Mouse (Mus musculus): ENCODE measurements around the gene Enoph1. TPM values are rescaled to one million over a fixed set of nuclear protein-coding genes. Genes with fewer than 3 reads are reported as not detected.

Gene Enoph1
- polyA plus RNA-seq, 1 experiment = 8.2 TPM

- Histone ChIP-seq H3K79me2 (ENCODE audit: control insufficient read depth, insufficient read depth) (peaks cover 73% of the 10 kb centered on the region), H3K27me3 (ENCODE audit: control insufficient read depth, insufficient read depth, insufficient read length) (no peaks in the 10 kb centered on the region), H3K4me2 (ENCODE audit: low read depth) (peak overlapping the region; percentile 75), H3K36me3 (ENCODE audit: control insufficient read depth, insufficient read depth) (peaks cover 14% of the 10 kb centered on the region), H3ac (ENCODE audit: control insufficient read depth, insufficient read length) (no peak overlapping the region), H3K4me3 (peak overlapping the region; percentile 95)
- no peak for TF ChIP-seq TCF3 (IDR thresholded peaks at IDR 0.05; ENCODE audit: insufficient read length, low read depth)
- TF ChIP-seq E2F4 (IDR thresholded peaks at IDR 0.05; ENCODE audit: insufficient read depth) = no peak
- TF ChIP-seq POLR2A (IDR thresholded peaks at IDR 0.05; ENCODE audit: insufficient read length, low read depth) = no peak
Observed at GRCm38 (mm10) chr5:100041272-100041671, 1.5 kb downstream of the Enoph1 start.

GRCm38 (mm10) chr5:100042467-100042866 lies 2.7 kb downstream of the Enoph1 start:
- TF ChIP-seq E2F4 (IDR thresholded peaks at IDR 0.05; ENCODE audit: insufficient read depth) = no peak
- TF ChIP-seq REST (IDR thresholded peaks at IDR 0.05; ENCODE audit: insufficient read depth, insufficient read length) = no peak
- no peak for TF ChIP-seq MAX (IDR thresholded peaks at IDR 0.05; ENCODE audit: low read depth)
- no peak for TF ChIP-seq POLR2AphosphoS2 (IDR thresholded peaks at IDR 0.05; ENCODE audit: insufficient read length, low read depth)
- TF ChIP-seq POLR2A (IDR thresholded peaks at IDR 0.05; ENCODE audit: insufficient read length, low read depth) = no peak
- no peak for TF ChIP-seq TCF3 (IDR thresholded peaks at IDR 0.05; ENCODE audit: insufficient read length, low read depth)
- Histone ChIP-seq H3ac (ENCODE audit: control insufficient read depth, insufficient read length) (no peak overlapping the region), H3K79me2 (ENCODE audit: control insufficient read depth, insufficient read depth) (peaks cover 69% of the 10 kb centered on the region), H3K36me3 (ENCODE audit: control insufficient read depth, insufficient read depth) (peaks cover 4% of the 10 kb centered on the region), H3K4me3 (no peak overlapping the region), H3K4me2 (ENCODE audit: low read depth) (no peak overlapping the region), H3K27me3 (ENCODE audit: control insufficient read depth, insufficient read depth, insufficient read length) (no peaks in the 10 kb centered on the region)

GRCm38 (mm10) chr5:100043361-100043760 lies 3.6 kb downstream of the Enoph1 start:
- TF ChIP-seq TCF3 (IDR thresholded peaks at IDR 0.05; ENCODE audit: insufficient read length, low read depth) = no peak
- no peak for TF ChIP-seq SRF (IDR thresholded peaks at IDR 0.05; ENCODE audit: control insufficient read depth, insufficient read length, low read depth)
- Histone ChIP-seq H3K4me2 (ENCODE audit: low read depth) (no peak overlapping the region), H3ac (ENCODE audit: control insufficient read depth, insufficient read length) (no peak overlapping the region), H3K36me3 (ENCODE audit: control insufficient read depth, insufficient read depth) (no peaks in the 10 kb centered on the region), H3K79me2 (ENCODE audit: control insufficient read depth, insufficient read depth) (peaks cover 60% of the 10 kb centered on the region), H3K4me3 (no peak overlapping the region), H3K27me3 (ENCODE audit: control insufficient read depth, insufficient read depth, insufficient read length) (no peaks in the 10 kb centered on the region)

- H3K36me3 ChIP-seq (ENCODE audit: control insufficient read depth, insufficient read depth) = no peaks in the 10 kb centered on the region
- TF ChIP-seq POLR2A (IDR thresholded peaks at IDR 0.05; ENCODE audit: insufficient read length, low read depth) (no peak), POLR2AphosphoS2 (IDR thresholded peaks at IDR 0.05; ENCODE audit: insufficient read length, low read depth) (no peak), REST (IDR thresholded peaks at IDR 0.05; ENCODE audit: insufficient read depth, insufficient read length) (no peak), USF1 (IDR thresholded peaks at IDR 0.05; ENCODE audit: low read depth) (no peak), E2F4 (IDR thresholded peaks at IDR 0.05; ENCODE audit: insufficient read depth) (no peak), MAX (IDR thresholded peaks at IDR 0.05; ENCODE audit: low read depth) (no peak), CEBPB (IDR thresholded peaks at IDR 0.05; ENCODE audit: insufficient read depth, poor library complexity, severe bottlenecking) (no peak), TCF12 (IDR thresholded peaks at IDR 0.05; ENCODE audit: insufficient read depth, poor library complexity, severe bottlenecking) (no peak), MYOD1 (IDR thresholded peaks at IDR 0.05; ENCODE audit: control insufficient read depth in 1 of 3, insufficient read length in 2 of 3, low read depth in 2 of 3) (no peak), TCF3 (IDR thresholded peaks at IDR 0.05; ENCODE audit: insufficient read length, low read depth) (no peak), SRF (IDR thresholded peaks at IDR 0.05; ENCODE audit: control insufficient read depth, insufficient read length, low read depth) (no peak), MYOG (IDR thresholded peaks at IDR 0.05; ENCODE audit: control insufficient read depth in 1 of 3, insufficient read depth in 1 of 3, insufficient read length in 2 of 3, low read depth in 2 of 3) (no peak)
- H3K4me2 ChIP-seq (ENCODE audit: low read depth) = no peak overlapping the region
Observed at GRCm38 (mm10) chr5:100044030-100044429, 4.2 kb downstream of the Enoph1 start.

GRCm38 (mm10) chr5:100044621-100045020 lies 4.8 kb downstream of the Enoph1 start:
- TF ChIP-seq POLR2A (IDR thresholded peaks at IDR 0.05; ENCODE audit: insufficient read length, low read depth) = no peak
- no peak for TF ChIP-seq CEBPB (IDR thresholded peaks at IDR 0.05; ENCODE audit: insufficient read depth, poor library complexity, severe bottlenecking)
- no peak for TF ChIP-seq E2F4 (IDR thresholded peaks at IDR 0.05; ENCODE audit: insufficient read depth)
- TF ChIP-seq MYOD1 (IDR thresholded peaks at IDR 0.05; ENCODE audit: control insufficient read depth in 1 of 3, insufficient read length in 2 of 3, low read depth in 2 of 3) = no peak
- no peak for TF ChIP-seq MYOG (IDR thresholded peaks at IDR 0.05; ENCODE audit: control insufficient read depth in 1 of 3, insufficient read depth in 1 of 3, insufficient read length in 2 of 3, low read depth in 2 of 3)
- TF ChIP-seq USF1 (IDR thresholded peaks at IDR 0.05; ENCODE audit: low read depth) = no peak
- no peak for TF ChIP-seq REST (IDR thresholded peaks at IDR 0.05; ENCODE audit: insufficient read depth, insufficient read length)
- TF ChIP-seq POLR2AphosphoS2 (IDR thresholded peaks at IDR 0.05; ENCODE audit: insufficient read length, low read depth) = no peak
- no peak for TF ChIP-seq SRF (IDR thresholded peaks at IDR 0.05; ENCODE audit: control insufficient read depth, insufficient read length, low read depth)
- no peak for TF ChIP-seq TCF3 (IDR thresholded peaks at IDR 0.05; ENCODE audit: insufficient read length, low read depth)
- TF ChIP-seq MAX (IDR thresholded peaks at IDR 0.05; ENCODE audit: low read depth) = no peak
- no peak for TF ChIP-seq TCF12 (IDR thresholded peaks at IDR 0.05; ENCODE audit: insufficient read depth, poor library complexity, severe bottlenecking)
- Histone ChIP-seq H3K4me3 (no peak overlapping the region), H3K36me3 (ENCODE audit: control insufficient read depth, insufficient read depth) (no peaks in the 10 kb centered on the region), H3K27me3 (ENCODE audit: control insufficient read depth, insufficient read depth, insufficient read length) (no peaks in the 10 kb centered on the region), H3K79me2 (ENCODE audit: control insufficient read depth, insufficient read depth) (peaks cover 61% of the 10 kb centered on the region), H3K4me2 (ENCODE audit: low read depth) (no peak overlapping the region), H3ac (ENCODE audit: control insufficient read depth, insufficient read length) (no peak overlapping the region)

More at GRCm38 (mm10) chr5:100044030-100044429, 4.2 kb downstream of the Enoph1 start:
- Histone ChIP-seq H3ac (ENCODE audit: control insufficient read depth, insufficient read length) (no peak overlapping the region), H3K79me2 (ENCODE audit: control insufficient read depth, insufficient read depth) (peaks cover 58% of the 10 kb centered on the region), H3K4me3 (no peak overlapping the region), H3K27me3 (ENCODE audit: control insufficient read depth, insufficient read depth, insufficient read length) (no peaks in the 10 kb centered on the region)
